Mouse (Mus musculus) lung, embryonic 14.5 days (tissue): ENCODE measurements at regions not wholly inside any gene's neighbourhood (a gene's known extent, or its start where the extent isn't known, plus 50 kb on each side); places are given as distances from the start of the nearest gene placed in this dataset.

ENCODE experiments used
- ATAC-seq: fragments of 200-750 bp; cut with Nextera tagmentation; 2 replicates; pipeline ENCODE4 v1.8.0; 2017; ENCODE audit warnings: mild to moderate bottlenecking, moderate TSS enrichment, moderate library complexity; ENCODE audit not compliant: insufficient read depth
- DNase-seq: peaks from one replicate; pipeline ENCODE4 v3.0.0-alpha.2; 2015
- H3K27ac ChIP-seq: fragments of 300-500 bp; sonication (generic); 2 replicates; pipeline ENCODE4 v1.5.1; 2014; ENCODE audit warnings: low read depth, mild to moderate bottlenecking, moderate library complexity
- H3K27me3 ChIP-seq: fragments of 300-500 bp; sonication (generic); 2 replicates; pipeline ENCODE4 v1.6.1; 2014; ENCODE audit warnings: low read length, control low read depth; ENCODE audit not compliant: insufficient read depth
- H3K36me3 ChIP-seq: fragments of 300-500 bp; sonication (generic); 2 replicates; pipeline ENCODE4 v1.6.1; 2014; ENCODE audit warnings: control low read depth; ENCODE audit not compliant: insufficient read depth
- H3K4me1 ChIP-seq: fragments of 300-500 bp; sonication (generic); 2 replicates; pipeline ENCODE4 v1.6.1; 2014; ENCODE audit warnings: antibody characterized with exemption, control low read depth; ENCODE audit not compliant: insufficient read depth
- H3K4me2 ChIP-seq: fragments of 300-500 bp; sonication (generic); 2 replicates; pipeline ENCODE4 v1.6.1; 2014; ENCODE audit warnings: mild to moderate bottlenecking
- H3K4me3 ChIP-seq: fragments of 300-500 bp; sonication (generic); 2 replicates; pipeline ENCODE4 v1.5.1; 2014; ENCODE audit warnings: low read depth, low read length
- H3K9ac ChIP-seq: fragments of 300-500 bp; sonication (generic); 2 replicates; pipeline ENCODE4 v1.6.1; 2014
- H3K9me3 ChIP-seq: fragments of 300-500 bp; sonication (generic); 2 replicates; pipeline ENCODE4 v1.6.1; 2016; ENCODE audit warnings: low read depth, low read length, control low read depth
- CTCF ChIP-seq: IDR thresholded peaks from 2 replicates; pipeline ENCODE4 v1.5.1; 2016; ENCODE audit warnings: antibody characterized with exemption, low read depth
- WGBS: fragments of 180-500 bp; shearing (Covaris S2); extraction: QIAGEN DNeasy Blood & Tissue Kit; methylation state at CpG from one replicate; pipeline ENCODE4 v1.1.7; 2014; 5-methylcytosine and 5-hydroxymethylcytosine counted together

- DNase-seq, result peak; percentile 83
- H3K4me3 ChIP-seq, result no peak overlapping the region
- H3K36me3 ChIP-seq, result no peaks in the 10 kb centered on the region
- peak; percentile 70 for TF ChIP-seq CTCF
- 34% methylated on average over 4 of the region's 4 CpGs for WGBS
- no peak overlapping the region for H3K9ac ChIP-seq
- H3K9me3 ChIP-seq, result no peaks in the 10 kb centered on the region
- no peak overlapping the region for H3K4me2 ChIP-seq
- no peak for ATAC-seq
- no peaks in the 10 kb centered on the region for H3K4me1 ChIP-seq
- H3K27me3 ChIP-seq, result no peaks in the 10 kb centered on the region
- H3K27ac ChIP-seq, result no peak overlapping the region
Measured at GRCm38 (mm10) chr10:9053371-9053770, 167.5 kb upstream of the Sash1 start.

DNA sequence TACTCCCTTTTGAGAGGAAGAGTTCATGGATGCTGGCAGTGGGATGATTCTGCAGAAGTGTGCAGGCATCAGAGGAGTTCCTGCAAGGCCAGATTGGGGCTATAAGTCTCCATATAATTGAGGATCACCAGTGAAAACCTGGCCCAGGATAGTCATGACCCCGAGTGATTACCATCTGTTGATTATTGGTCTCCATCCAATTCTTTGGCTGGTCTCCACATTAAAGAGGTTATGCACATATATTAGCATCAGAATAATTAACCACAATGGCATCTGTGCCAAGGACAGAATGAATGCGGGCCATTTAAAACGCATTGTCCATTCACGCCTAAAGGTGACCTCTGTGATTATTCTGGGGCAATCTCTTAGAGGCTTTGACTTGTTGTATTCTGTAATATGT is 161.5 kb upstream of the Sash1 start:
- H3K9ac ChIP-seq, result no peak overlapping the region
- WGBS, result 91% methylated on average over 4 of the region's 4 CpGs
- no peaks in the 10 kb centered on the region for H3K36me3 ChIP-seq
- no peaks in the 10 kb centered on the region for H3K4me1 ChIP-seq
- no peak overlapping the region for H3K4me3 ChIP-seq
- ATAC-seq, result no peak
- no peak overlapping the region for H3K4me2 ChIP-seq
- no peak for DNase-seq
- H3K27ac ChIP-seq, result no peak overlapping the region
- no peaks in the 10 kb centered on the region for H3K27me3 ChIP-seq
- TF ChIP-seq CTCF, result no peak
- no peaks in the 10 kb centered on the region for H3K9me3 ChIP-seq

DNA sequence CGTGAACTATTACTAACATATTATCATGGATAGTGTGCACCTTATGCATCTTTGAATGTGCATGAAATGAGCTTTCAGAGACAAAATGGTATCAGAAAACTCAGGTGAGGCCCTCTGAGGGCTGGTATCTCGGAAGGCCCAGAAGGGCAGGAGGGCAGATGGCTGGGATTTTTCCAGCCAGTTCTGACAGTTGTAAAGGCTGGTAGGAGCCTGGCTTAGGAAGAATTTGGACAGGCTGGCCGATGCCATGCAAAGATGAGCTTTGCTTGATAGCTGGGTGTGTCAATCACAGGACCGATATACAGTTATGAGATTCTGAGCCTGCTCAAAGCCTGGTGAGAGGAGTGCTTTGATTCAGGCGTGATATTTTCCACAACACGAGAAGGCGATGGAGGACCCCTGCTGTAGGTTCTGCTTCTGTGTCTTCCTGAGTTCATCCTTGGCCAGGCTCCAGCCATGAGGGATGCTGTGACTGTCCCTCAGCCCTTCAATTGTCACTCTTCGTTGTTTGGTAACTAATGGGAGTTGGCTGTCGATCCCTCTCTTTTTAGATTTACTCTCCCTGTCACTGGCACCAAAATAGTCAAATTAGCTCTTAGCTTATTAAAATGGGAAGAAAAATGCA is 159.0 kb upstream of the Sash1 start:
- no peak overlapping the region for H3K27ac ChIP-seq
- no peaks in the 10 kb centered on the region for H3K9me3 ChIP-seq
- WGBS, result 86% methylated on average over 9 of the region's 9 CpGs
- H3K36me3 ChIP-seq, result no peaks in the 10 kb centered on the region
- no peak for TF ChIP-seq CTCF
- DNase-seq, result no peak
- no peaks in the 10 kb centered on the region for H3K4me1 ChIP-seq
- H3K4me3 ChIP-seq, result no peak overlapping the region
- H3K9ac ChIP-seq, result no peak overlapping the region
- H3K27me3 ChIP-seq, result no peaks in the 10 kb centered on the region
- H3K4me2 ChIP-seq, result no peak overlapping the region
- ATAC-seq, result no peak

- no peak overlapping the region for H3K27ac ChIP-seq
- TF ChIP-seq CTCF, result no peak
- H3K9me3 ChIP-seq, result no peaks in the 10 kb centered on the region
- DNase-seq, result no peak
- H3K4me1 ChIP-seq, result no peaks in the 10 kb centered on the region
- no peak overlapping the region for H3K4me3 ChIP-seq
- WGBS, result 100% methylated on average over 1 of the region's 1 CpGs
- H3K4me2 ChIP-seq, result no peak overlapping the region
- no peak overlapping the region for H3K9ac ChIP-seq
- H3K36me3 ChIP-seq, result no peaks in the 10 kb centered on the region
- no peak for ATAC-seq
- no peaks in the 10 kb centered on the region for H3K27me3 ChIP-seq
Measured at GRCm38 (mm10) chr10:9043507-9043906, 157.6 kb upstream of the Sash1 start.

GRCm38 (mm10) chr10:9030486-9030885 is 144.6 kb upstream of the Sash1 start:
- Histone ChIP-seq H3K4me3 (no peak overlapping the region), H3K27ac (no peak overlapping the region), H3K4me2 (no peak overlapping the region), H3K9ac (no peak overlapping the region), H3K27me3 (no peaks in the 10 kb centered on the region), H3K9me3 (no peaks in the 10 kb centered on the region), H3K36me3 (no peaks in the 10 kb centered on the region), H3K4me1 (no peaks in the 10 kb centered on the region)
- no peak for ATAC-seq
- no peak for TF ChIP-seq CTCF
- DNase-seq, result no peak
- 80% methylated on average over 6 of the region's 6 CpGs for WGBS

DNA sequence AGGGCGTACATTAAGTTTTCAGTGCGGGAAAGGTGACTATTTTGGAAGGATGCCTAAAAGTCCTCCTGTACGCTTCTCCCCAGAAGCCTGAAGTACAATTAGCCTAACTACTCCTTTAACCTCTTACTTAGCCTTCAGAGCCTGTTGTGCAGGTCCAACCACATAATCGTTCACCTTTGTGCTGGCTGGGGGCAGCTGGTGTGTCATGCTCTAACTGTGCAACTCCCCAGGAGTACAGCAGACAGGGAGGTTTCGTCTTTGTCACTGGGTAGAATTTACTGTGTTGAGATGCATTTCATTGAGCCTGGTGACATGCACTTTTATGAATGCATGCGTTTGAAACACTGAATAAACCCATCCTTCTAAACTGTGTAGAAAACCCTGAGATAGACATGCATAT is 143.6 kb upstream of the Sash1 start:
- ATAC-seq, result no peak
- H3K9me3 ChIP-seq, result no peaks in the 10 kb centered on the region
- H3K36me3 ChIP-seq, result no peaks in the 10 kb centered on the region
- H3K9ac ChIP-seq, result no peak overlapping the region
- H3K4me3 ChIP-seq, result no peak overlapping the region
- no peak for DNase-seq
- H3K4me2 ChIP-seq, result no peak overlapping the region
- TF ChIP-seq CTCF, result no peak
- no peaks in the 10 kb centered on the region for H3K4me1 ChIP-seq
- no peak overlapping the region for H3K27ac ChIP-seq
- no peaks in the 10 kb centered on the region for H3K27me3 ChIP-seq
- 70% methylated on average over 6 of the region's 6 CpGs for WGBS

- WGBS, result 64% methylated on average over 12 of the region's 12 CpGs
- Histone ChIP-seq H3K4me1 (no peaks in the 10 kb centered on the region), H3K9ac (no peak overlapping the region), H3K4me3 (no peak overlapping the region), H3K27ac (no peak overlapping the region), H3K4me2 (no peak overlapping the region), H3K27me3 (no peaks in the 10 kb centered on the region), H3K36me3 (no peaks in the 10 kb centered on the region), H3K9me3 (no peaks in the 10 kb centered on the region)
- DNase-seq (no peak), ATAC-seq (no peak)
- no peak for TF ChIP-seq CTCF
Measured at GRCm38 (mm10) chr10:9027070-9027807, 141.4 kb upstream of the Sash1 start.
